Mouse (Mus musculus) left cerebral cortex, adult 11 months (tissue): ENCODE measurements around the gene Cyp19a1.

Source experiments
- DNase-seq: peaks from one replicate; pipeline ENCODE4 v3.0.0; 2022; ENCODE audit warnings: low spot score

Gene Cyp19a1

DNA sequence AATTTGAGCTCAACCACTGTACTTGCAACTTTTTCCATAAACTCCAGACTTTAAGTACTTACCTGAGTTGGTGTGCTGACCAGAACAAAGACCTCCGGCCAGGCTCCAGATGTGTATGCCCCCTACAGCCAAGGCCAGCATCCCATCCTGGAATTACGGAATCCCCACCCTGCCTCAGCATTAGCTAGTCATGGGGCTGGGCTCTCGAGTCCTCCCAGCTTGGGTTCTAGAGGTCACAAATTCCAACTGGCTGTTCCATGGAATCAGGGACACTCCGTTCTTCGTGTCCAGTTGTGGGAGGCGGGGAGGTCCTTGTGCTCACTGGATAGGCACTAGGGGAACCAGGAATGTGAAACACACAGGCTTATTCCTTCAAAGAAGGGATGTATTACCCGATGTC lies at the start of gene Cyp19a1:
Gene Cyp19a1, minus strand, starts transcription at position 101 of the 400 bp plus-strand sequence.
- no peak for DNase-seq

DNA sequence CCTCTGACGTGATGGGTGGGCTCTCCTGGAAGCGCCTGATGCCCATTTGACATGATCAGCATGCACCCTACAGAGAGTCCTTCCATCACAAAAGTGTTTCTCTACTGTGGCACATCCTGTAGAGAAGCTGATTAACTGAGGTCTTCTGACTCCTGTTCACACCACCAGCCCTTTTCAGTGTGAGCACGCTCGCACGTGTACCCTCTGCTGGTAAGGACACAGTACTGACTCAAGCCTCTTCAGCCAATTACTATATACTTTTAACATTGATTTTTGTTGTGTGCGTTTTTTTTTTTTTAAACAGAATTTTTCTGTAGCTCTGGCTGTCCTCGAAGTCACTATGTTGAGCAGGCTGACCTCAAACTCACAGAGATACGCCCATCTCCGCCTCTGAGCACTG lies 48.5 kb upstream of the Cyp19a1 start:
- no peak for DNase-seq

DNA sequence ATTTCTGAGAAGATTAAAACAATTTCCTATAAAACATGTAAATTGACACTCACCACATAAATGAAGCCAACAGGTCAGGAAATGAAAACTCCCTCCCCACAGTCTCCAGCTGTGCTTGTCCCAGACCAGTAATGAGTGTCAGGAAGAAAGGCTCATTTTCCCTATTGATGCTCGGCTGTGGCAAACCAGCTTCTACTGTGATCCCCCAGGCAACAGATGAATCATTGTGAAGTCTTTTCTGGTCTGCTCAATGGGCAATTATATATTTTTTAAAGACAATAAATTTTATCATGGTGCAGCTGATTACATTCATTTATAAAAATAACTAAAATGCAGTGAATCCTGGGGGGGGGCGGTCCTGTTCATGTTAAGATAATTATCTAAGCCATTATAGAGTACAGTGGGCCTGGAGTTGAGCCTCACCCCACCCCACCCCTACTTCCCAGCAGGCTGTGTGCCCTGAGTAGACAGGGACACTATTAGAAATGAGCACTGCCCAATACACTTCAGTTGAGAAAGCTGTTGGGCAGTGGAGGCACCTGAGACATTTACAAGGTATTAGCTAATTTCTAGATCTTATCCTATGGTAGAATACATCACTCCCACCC lies 40.9 kb upstream of the Cyp19a1 start:
- no peak for DNase-seq

DNA sequence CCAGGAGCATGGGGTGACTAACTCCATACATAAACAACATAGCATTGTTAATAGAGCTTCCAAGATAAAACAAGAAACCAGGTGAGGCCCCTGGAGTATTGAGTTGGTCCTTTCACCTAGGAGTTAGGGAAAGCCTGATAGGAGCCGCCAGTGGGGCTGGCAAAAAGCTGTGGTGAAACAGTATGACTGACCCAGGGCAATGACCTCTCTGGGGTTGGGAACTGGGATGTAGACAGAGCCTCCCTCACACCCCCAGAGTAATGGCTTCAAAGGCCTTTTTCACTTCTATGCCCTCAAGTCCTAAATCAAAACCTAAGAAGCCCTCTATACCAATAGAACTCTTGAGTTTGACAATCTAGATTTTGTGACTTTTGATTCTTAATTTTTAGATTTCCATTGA lies 40.3 kb upstream of the Cyp19a1 start:
- DNase-seq = no peak

DNA sequence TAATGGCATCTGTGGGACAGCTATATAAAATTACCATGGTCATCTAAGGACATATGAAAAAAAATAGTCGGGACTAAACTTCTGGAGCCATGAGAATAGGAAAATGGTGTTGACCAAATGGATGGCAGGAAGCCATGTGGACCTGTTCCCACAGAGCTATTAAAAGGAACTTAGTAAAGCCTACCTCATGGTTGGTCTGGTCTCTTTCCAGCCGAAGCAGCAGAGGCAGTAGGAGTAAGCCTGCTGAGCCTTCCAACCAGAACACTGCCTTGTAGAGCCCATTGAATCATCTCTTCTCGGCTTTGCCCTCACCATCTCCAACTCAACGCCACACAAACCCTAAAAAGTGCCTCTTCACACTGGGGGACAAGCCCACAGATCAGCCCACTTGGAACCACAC lies 33.3 kb upstream of the Cyp19a1 start:
- peak; percentile 4 for DNase-seq

DNA sequence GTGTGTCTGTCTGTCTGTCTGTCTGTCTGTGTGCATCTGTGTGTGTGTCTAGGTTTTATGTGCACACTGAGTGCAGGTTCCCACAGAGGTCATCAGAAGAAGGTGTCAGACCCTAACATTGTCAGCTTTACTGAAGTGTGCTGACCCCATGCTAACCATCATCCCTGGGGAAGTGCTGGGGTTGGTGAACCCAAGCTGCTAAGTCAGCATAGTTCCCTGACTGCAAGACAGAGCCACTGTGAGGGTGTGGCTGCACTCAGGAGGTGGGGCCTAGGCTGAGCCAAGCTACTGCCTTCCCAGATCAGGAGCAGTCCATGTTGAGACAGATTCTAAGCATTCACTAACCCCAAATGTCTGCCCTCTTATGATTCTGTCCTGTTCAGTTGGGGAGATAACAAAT lies 31.9 kb upstream of the Cyp19a1 start:
- no peak for DNase-seq

DNA sequence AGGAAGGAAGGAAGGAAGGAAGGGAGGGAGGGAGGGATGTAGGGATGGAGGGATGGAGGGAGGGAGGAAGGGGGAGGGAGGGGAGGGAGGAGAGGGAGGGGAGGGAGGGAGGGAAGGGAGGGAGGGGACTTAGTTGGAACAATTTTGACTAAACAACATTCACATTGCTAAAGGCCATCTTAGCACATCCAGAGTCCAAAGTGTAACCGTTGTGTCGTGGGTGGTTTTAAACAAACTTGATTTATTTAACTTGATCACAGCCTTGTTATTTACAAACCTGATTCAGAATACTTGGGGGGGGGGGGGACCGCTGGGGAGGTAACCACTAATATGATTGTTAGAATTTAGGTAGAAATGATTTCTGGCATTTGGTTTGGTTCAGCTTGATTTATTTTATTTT lies 31.5 kb upstream of the Cyp19a1 start:
- no peak for DNase-seq

DNA sequence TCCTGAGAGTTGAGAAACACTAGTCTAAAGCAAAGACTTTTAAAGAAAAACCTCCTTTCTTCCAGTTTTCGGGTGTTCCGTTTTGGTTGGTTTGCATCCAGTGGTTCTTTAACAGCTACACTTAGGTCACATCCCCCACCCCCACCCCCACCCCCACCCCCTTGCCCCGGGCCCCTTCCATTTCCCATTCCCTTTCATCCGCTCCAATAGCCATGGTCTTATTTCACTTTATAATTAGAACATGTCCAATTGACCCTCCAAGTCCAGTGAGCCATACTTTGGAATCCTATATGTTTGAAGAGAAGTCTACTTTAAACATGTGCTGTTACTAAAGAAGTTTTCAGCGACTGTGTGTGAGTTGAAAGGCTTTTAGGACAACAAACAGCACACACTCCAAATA lies 19.9 kb upstream of the Cyp19a1 start:
- DNase-seq = no peak

DNA sequence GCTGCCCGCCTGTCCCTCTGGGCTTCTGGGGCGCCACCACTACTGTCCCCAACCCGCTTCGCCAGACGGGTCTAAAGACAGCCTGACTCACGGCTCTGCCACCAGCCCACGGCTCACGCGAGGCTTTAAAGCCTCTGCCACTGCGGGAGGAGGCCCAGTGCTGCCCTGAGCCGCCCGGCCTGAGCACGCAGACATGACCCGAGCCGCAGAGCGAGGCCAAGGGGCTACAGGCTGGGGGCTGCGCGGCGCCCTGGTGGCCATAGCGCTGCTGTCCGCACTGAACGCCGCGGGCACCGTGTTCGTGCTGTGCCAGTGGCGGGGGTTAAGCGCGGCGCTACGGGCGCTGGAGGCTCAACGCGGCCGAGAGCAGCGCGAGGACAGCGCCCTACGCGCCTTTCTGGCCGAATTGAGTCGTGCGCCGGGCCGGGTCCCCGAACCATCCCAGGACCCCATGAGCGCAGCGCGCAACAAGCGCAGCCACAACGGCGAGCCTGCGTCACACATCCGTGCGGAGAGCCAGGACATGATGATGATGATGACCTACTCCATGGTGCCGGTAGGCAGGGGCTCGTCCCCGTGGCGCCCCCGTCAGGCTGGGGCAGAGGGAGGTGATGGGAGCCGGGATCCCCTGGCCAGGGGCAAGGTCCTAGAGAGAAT lies 18.5 kb upstream of the Cyp19a1 start, which contains the start of gene Gldn:
Gene Gldn, plus strand, starts transcription at position 156 of the 657 bp plus-strand sequence.
- no peak for DNase-seq

DNA sequence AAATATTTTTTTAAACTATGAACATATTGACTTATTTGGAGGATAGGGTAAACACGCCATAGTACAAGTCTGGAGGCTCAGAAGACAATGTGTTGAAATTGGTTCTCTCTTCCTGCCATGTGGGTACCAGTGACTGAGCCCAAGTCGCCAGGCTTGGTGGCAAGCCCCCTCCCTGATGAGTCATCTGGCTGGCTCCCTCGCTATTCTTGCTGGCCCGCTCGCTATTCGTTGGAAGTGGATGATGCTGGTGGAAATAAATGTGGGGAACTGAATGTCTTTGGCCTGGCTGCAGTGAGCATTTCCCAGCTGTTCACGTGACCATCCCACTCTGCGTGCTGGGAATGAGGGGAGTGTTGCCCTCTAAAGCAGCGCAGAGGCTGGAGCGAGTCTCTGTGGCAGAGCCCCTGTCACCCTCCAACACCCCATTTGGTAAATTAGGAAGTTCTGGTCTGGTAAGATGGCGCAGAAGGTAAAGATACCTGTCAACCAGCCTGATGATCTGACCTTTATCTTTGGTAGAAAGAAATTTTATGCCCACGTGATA lies 11.2 kb upstream of the Cyp19a1 start:
- no peak for DNase-seq

DNA sequence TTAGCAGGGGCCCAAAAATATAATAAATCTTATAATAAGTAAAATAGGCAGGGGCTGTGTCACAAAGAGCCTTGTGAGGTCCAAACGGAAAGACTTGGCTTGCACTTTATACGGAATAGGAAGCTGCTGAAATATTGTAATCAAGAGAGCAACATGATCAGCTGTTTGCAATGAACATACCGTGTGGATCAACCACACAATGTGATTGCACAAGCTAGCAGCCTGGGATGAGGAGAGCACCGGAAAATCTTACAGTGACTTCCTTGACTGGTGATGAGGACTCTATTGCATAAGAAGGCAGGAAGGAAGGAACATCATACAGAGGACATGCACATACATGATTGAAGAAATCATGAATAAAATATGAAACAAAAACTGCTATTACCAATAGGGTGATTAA lies 7.4 kb upstream of the Cyp19a1 start:
- DNase-seq = no peak

DNA sequence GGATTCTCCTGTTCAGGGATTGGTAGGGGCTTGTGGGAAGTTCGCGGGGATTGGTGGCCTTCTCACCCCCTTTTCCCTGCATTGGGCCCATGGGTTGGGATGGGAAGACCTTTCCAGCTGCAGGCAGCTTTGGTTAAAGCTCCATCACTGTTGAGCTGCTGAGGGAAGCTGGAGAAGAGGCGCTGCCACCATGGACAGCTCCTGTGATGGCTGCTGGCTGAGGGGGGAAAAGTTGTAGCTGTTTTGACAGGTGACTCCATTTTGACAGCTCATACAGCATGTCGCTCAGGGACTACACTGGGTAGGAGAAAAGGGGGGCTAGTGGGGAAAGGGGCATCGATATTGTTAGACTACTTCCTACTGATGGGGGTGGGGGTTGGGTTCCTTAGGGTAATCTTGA lies 3.0 kb upstream of the Cyp19a1 start:
- DNase-seq = no peak

DNA sequence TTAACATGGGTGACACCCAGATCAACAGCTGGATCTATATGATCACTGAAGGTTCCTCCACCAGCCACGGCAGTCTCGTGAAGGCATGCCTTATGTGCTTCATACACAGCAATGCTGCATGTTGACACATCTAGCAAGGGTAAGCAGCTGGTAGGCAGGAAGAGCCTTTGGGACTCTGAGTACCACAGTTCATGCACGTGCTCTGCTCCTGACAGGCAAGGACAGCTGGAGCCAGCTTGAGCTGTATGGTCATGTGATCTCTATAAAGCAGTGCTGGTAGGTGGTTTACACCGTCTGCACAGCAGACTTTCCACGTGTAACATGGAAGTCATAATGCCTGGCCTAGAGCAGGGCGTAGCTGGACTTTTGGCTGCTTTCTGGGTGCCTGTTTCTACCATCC lies 2.1 kb upstream of the Cyp19a1 start:
- no peak for DNase-seq

DNA sequence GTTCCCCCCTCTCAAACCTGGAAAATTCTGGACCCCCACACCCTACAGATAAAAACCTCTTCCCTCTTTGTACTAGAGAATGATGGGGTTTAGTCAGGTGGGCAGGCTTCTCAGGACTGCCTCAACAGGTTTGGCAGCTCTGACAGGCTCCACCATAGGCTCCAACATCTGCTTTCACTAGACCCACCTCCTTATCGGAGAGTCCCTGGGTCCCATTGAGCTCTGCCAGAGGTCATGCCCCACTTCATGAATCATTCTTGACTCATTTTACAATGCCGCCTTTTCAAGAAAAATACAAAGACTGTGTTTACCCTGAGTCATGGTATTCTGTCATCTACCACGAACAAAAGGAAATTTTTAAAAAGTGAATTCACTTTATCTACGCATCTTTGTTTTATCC lies 3.2 kb downstream of the Cyp19a1 start:
- no peak for DNase-seq

DNA sequence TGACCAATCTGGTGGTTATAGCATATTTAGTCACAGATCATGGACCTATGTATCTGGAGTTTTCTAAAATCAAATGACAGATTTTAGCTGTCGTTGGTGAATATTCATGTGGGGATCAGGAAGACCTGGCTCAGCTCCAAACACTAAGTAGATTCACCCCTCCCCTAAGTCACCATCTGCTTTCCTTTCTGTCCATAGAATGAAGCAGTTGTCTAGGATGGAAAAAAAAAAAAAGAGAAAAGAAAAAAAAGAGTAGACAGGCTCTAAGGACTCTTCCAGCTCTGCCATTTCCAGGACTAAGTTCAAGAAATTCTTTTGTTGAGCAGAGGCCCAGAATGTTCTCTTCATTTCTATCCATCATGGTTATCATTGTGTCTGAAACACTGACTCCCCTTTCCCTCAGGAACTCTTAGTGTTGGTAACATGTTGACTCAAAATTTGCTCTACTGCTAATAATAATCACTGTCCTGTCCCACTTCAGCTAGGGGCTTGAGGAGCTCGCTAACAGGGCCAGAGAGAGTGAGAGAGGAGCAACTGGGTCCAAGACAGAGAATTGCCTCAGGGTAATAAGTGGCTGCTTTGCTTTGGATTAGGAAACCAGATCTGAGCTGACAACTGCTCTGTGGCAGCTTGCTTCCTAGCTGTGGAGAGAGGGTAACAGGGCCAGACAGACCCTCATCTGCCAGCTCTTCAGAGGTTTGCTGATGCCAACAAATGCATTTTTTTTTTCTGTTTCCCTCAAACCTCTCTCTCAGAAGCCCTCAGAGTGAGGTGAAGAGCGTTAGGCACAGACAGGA lies 22.8 kb downstream of the Cyp19a1 start:
- no peak for DNase-seq

DNA sequence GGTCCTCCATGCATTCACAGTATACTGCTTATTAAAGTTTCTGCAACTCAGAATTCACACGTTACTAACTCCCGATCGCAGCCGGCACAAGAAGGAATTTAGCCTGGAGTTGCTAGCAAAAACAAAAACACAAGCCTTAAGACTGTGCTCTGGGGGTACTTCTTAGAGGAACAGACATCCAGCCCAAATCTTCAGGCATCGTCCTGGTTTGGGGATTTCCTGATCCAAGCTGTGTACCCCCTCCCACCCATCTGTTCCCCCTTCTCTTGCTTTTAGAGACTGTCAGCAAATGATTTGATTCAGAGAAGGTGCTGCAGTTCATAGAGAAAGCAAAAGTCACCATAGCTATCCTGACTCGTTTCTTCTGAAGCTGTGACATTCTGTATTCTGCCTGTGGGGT lies 40.3 kb downstream of the Cyp19a1 start:
- DNase-seq = no peak

DNA sequence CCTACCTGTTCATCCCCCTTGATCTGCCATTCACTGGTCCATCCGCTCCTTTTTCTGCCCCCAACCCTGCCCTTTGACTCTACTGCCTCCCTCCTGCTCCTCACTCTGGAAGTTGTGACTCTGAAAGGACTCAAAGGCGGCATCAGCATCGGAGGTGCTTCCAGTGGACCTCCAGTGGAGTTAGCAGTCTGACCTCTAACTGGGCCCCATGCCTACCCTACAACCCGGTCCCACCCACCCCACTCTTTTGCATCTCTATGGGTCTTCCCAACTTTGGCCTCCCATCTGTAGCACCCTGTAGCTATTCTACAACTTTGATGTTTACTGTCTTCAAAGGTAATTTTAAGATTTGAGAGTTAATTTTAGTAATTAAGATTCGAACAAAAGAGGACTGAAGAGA lies 51.4 kb downstream of the Cyp19a1 start:
- DNase-seq = no peak

DNA sequence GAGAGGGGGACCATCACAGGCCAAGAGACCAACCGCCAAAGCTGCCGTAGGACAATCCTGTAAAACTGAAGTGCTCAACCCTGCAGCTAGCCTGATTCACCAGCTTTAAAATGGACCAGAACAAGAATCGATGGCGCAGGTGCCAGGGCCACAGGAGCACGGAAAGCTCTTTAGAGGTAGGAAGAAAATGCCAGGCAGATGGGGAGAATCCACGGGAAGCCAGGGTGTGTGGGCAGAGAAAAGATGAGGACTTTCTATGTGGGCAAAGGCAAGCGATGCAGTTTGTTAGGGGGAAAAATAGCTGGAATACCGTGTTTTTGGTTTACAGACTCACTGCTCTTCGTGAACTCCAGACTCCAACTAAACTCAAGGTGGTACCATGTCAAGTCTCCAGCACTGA lies 53.0 kb downstream of the Cyp19a1 start:
- no peak for DNase-seq

DNA sequence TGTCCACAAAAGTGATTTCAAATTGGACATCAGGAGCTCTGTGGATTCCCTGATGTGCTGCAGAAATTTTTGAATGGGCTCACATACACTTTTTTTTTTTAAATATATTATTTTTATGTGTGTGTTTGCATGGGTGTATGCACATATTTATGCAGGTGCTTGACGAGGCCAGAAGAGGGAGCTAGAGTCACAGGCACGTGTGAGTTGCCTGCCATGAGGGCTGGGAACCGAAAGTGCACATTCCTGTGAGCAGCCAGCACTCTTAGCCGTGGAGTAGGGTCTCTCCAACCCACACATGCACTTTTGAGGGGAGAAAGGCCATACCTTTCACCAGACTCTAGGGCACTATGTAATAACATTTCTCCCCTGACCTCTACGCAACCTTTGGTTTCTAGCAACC lies 73.1 kb downstream of the Cyp19a1 start:
- DNase-seq = no peak

DNA sequence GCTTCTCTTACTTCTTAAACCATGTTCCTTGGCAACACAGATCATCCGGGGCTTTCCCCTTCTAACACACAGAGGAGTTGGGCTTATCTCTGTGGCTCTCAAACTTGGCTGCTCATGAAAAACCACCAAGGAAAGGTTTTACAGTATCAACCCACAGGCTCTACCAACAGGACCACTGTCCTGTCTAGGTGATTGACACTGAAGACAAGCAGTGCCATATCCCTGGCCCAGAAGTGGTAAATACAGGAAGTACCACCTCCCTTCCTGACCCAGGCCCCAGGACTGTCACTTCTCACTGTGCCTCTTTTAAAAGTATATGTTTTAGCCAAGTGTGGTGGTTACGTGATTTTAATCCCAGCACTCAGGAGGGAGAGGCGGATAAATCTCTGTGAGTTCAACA lies 76.5 kb downstream of the Cyp19a1 start:
- DNase-seq = no peak

DNA sequence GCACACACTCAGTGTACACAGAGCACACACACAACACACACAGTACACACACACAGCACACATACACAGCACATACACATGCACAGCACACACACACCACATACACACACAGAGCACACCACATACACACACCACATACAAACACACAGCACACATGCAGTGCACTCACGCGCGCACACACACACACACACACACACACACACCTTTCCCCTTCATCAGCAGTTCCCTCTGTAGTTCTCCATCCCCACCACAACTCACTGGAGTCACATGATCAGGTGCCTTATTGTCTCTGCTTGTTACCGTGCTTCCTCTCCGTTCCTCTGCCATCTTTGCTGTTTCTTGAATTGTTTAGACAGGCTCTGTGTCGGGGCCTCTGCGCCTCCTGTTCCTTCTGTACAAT lies 85.4 kb downstream of the Cyp19a1 start:
- DNase-seq = no peak

DNA sequence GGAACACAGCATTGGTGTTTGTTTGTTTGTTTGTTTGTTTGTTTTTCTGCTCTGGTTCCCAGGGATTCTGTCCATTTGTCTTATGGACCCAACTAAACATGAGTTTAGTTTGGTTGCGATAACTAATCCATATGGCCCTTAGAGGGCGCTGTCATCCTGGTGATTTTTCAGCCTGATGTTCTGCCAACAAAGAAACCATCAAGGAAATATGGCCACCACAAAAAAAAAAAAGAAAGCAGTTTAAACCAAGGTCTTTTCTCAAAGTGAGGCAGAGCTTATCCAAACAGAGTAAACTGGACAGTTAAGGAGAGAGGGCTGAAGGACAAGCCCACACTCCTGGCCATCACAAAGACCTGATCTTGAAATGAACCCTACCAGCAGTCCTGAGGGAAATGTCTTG lies 86.6 kb downstream of the Cyp19a1 start:
- no peak for DNase-seq

DNA sequence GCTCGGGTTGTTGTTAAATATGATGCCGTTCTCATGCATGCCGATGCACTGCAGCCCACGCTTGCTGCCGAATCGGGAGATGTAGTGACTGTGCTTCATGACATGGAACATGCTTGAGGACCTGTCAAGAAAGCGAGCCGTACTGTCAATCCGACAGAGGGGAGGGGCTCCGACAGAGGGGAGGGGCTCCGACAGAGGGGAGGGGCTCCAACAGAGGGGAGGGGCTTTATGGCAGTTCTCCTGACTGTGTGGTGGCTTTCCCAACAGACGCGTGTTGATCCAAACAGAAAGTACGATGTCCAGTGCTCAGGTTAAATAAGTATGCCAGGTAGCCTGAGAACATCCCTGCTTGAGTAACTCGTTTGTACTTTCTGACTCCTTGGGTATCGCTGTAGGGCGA lies 87.7 kb downstream of the Cyp19a1 start:
- no peak for DNase-seq
